Mouse (Mus musculus): ENCODE results near the gene Efna5.
A peak's percentile ranks its signal among the peaks of the same experiment; 100 is the strongest.

The Efna5 gene

GRCm38 (mm10) chr17:62657832-62658630 lies 223.1 kb downstream of the Efna5 start:
- no peak for DNase-seq (ENCODE audit: inconsistent ontology term)

- no peak for DNase-seq (ENCODE audit: inconsistent ontology term)
These were observed 224.1 kb downstream of the Efna5 start for GRCm38 (mm10) chr17:62657051-62657450.

- DNase-seq (ENCODE audit: inconsistent ontology term), result no peak
These were observed 224.5 kb downstream of the Efna5 start for GRCm38 (mm10) chr17:62656591-62656990.

GRCm38 (mm10) chr17:62655819-62656355 lies 225.2 kb downstream of the Efna5 start:
- DNase-seq (ENCODE audit: inconsistent ontology term), result no peak

GRCm38 (mm10) chr17:62652451-62652850 lies 228.7 kb downstream of the Efna5 start:
- DNase-seq (ENCODE audit: inconsistent ontology term), result no peak

GRCm38 (mm10) chr17:62651696-62652095 lies 229.4 kb downstream of the Efna5 start:
- DNase-seq (ENCODE audit: inconsistent ontology term), result no peak

- DNase-seq (ENCODE audit: inconsistent ontology term), result no peak
These were observed 231.7 kb downstream of the Efna5 start for GRCm38 (mm10) chr17:62649293-62649950.

- no peak for DNase-seq (ENCODE audit: inconsistent ontology term)
These were observed 234.3 kb downstream of the Efna5 start for GRCm38 (mm10) chr17:62646836-62647235.

GRCm38 (mm10) chr17:62642447-62643145 lies 238.5 kb downstream of the Efna5 start:
- DNase-seq (ENCODE audit: inconsistent ontology term), result no peak

- DNase-seq (ENCODE audit: inconsistent ontology term), result no peak
These were observed 240.5 kb downstream of the Efna5 start for GRCm38 (mm10) chr17:62640654-62641053.

- DNase-seq (ENCODE audit: inconsistent ontology term), result no peak
These were observed 244.2 kb downstream of the Efna5 start for GRCm38 (mm10) chr17:62636896-62637295.

- peak; percentile 80 for DNase-seq (ENCODE audit: inconsistent ontology term)
These were observed 246.2 kb downstream of the Efna5 start for GRCm38 (mm10) chr17:62634937-62635336.

- peak; percentile 62 for DNase-seq (ENCODE audit: inconsistent ontology term)
These were observed 252.6 kb downstream of the Efna5 start for GRCm38 (mm10) chr17:62628474-62628873.

- no peak for DNase-seq (ENCODE audit: inconsistent ontology term)
These were observed 253.6 kb downstream of the Efna5 start for GRCm38 (mm10) chr17:62627508-62627907.

GRCm38 (mm10) chr17:62625646-62626020 lies 255.5 kb downstream of the Efna5 start:
- peak; percentile 60 for DNase-seq (ENCODE audit: inconsistent ontology term)

GRCm38 (mm10) chr17:62624804-62625645 lies 256.1 kb downstream of the Efna5 start:
- DNase-seq (ENCODE audit: inconsistent ontology term), result no peak

- no peak for DNase-seq (ENCODE audit: inconsistent ontology term)
These were observed 257.9 kb downstream of the Efna5 start for GRCm38 (mm10) chr17:62623224-62623623.

GRCm38 (mm10) chr17:62622481-62622880 lies 258.6 kb downstream of the Efna5 start:
- no peak for DNase-seq (ENCODE audit: inconsistent ontology term)

- no peak for DNase-seq (ENCODE audit: inconsistent ontology term)
These were observed 266.0 kb downstream of the Efna5 start for GRCm38 (mm10) chr17:62615159-62615558.

- peak; percentile 45 for DNase-seq (ENCODE audit: inconsistent ontology term)
These were observed 266.4 kb downstream of the Efna5 start for GRCm38 (mm10) chr17:62614708-62615107.

- DNase-seq (ENCODE audit: inconsistent ontology term), result peak; percentile 73
These were observed 266.9 kb downstream of the Efna5 start for GRCm38 (mm10) chr17:62614237-62614636.

Measured in Muller cell, postnatal 12 days (primary cell).